Comparison of ENCODE assay signal across 8 mouse cellular contexts in genomic region chr3:38884276-38884675, GRCm38 (mm10). TPM values are rescaled to one million over a fixed set of nuclear protein-coding genes. Genes with fewer than 3 reads are reported as not detected.
A peak's percentile ranks its signal among the peaks of the same experiment; 100 is the strongest.
DNase-seq lines count a peak whose midpoint lies in the region; ATAC-seq lines count a peak whose summit lies in the region.

No protein-coding gene starts in this region.

- DNase-seq in adrenal gland, postnatal 10 days: peak; percentile 89
- peak; percentile 88 for DNase-seq in embryonic facial prominence, embryonic 10.5 days (ENCODE audit: low spot score)
- peak; percentile 76 to 93 for DNase-seq in heart, adult 18-20 months
- peak; percentile 55 for DNase-seq in kidney, adult 11 months
- peak; percentile 77 for DNase-seq in left cerebral cortex, postnatal 4 days
- DNase-seq in midbrain, embryonic 10.5 days (ENCODE audit: low spot score): peak; percentile 84
- peak; percentile 84 for DNase-seq in right cerebral cortex, postnatal 4 days

- WGBS in embryonic facial prominence, embryonic 10.5 days: 0% methylated on average over 6 of the region's 6 CpGs
- under 1% methylated on average over 6 of the region's 6 CpGs for WGBS in midbrain, embryonic 10.5 days

- H3K36me3 ChIP-seq in embryonic facial prominence, embryonic 10.5 days (replicated peaks): peaks cover 14% of the 10 kb centered on the region
- peaks cover 13% of the 10 kb centered on the region for H3K36me3 ChIP-seq in midbrain, embryonic 10.5 days

- H3K27ac ChIP-seq in embryonic facial prominence, embryonic 10.5 days (replicated peaks): peak overlapping the region; percentile 93
- peak overlapping the region; percentile 93 for H3K27ac ChIP-seq in midbrain, embryonic 10.5 days (replicated peaks)

- H3K27me3 ChIP-seq in embryonic facial prominence, embryonic 10.5 days (replicated peaks; ENCODE audit: low read depth, poor library complexity, severe bottlenecking): peaks cover 27% of the 10 kb centered on the region
- H3K27me3 ChIP-seq in midbrain, embryonic 10.5 days (ENCODE audit: low read depth, poor library complexity, severe bottlenecking): peaks cover 11% of the 10 kb centered on the region

- peak overlapping the region; percentile 73 for H3K4me3 ChIP-seq in embryonic facial prominence, embryonic 10.5 days
- peak overlapping the region; percentile 89 for H3K4me3 ChIP-seq in midbrain, embryonic 10.5 days

- H3K4me1 ChIP-seq in embryonic facial prominence, embryonic 10.5 days: peaks cover 41% of the 10 kb centered on the region
- H3K4me1 ChIP-seq in midbrain, embryonic 10.5 days: peaks cover 38% of the 10 kb centered on the region

- intact Hi-C loops in left cerebral cortex, postnatal 4 days (cut with DNase I): loop anchor here (2.0 to 10.0 kb wide), 4 partner anchors 341 to 1507 kb away; no protein-coding TSS in a partner anchor

- no peaks in the 10 kb centered on the region for H3K9me3 ChIP-seq in embryonic facial prominence, embryonic 10.5 days
- H3K9me3 ChIP-seq in midbrain, embryonic 10.5 days (replicated peaks): 0 out of 2 replicates have a peak, but pooled peaks cover 5% of the 10 kb centered on the region

- ATAC-seq in megakaryocyte-erythroid progenitor cell, adult 5-6 weeks (replicated peaks; ENCODE audit: low FRiP score, low TSS enrichment, poor library complexity, severe bottlenecking): no peak

RNA-seq across cellular contexts. Expression of gene Fat4, which starts 2.5 kb away (rescaled TPM):
- 10 to 100 TPM; 15.7 to 24.8 TPM for total RNA-seq in adrenal gland, postnatal 10 days (2021)
- polyA plus RNA-seq in embryonic facial prominence, embryonic 10.5 days (2016; fragmentation: Nextera tagmentation; extraction: Ambion mirVana): 7.1 and 7.6 TPM in 2 replicates
- total RNA-seq in heart, adult 18-20 months (2021): 1 to 10 TPM; 3.9 to 4.0 TPM
- total RNA-seq in left cerebral cortex, postnatal 4 days (2021): 10 to 100 TPM; 84.1 to 84.2 TPM
- polyA plus RNA-seq in midbrain, embryonic 10.5 days (2016; fragmentation: Nextera tagmentation; extraction: Ambion mirVana): 5.1 and 6.6 TPM in 2 replicates
- total RNA-seq in megakaryocyte-erythroid progenitor cell, adult 5-6 weeks (2014; fragmentation: Nextera tagmentation): not detected in 2 replicates
- total RNA-seq in megakaryocyte-erythroid progenitor cell, adult 5-6 weeks (2017): not detected in 2 replicates

Comparison
In these comparisons a context has a peak if more than half of its experiments do, and no peak if none do; other contexts are left out.
1. RNA of gene Fat4, which starts 2.5 kb away (total RNA-seq): 84.1 to 84.2 TPM in left cerebral cortex, postnatal 4 days, 15.7 to 24.8 TPM in adrenal gland, postnatal 10 days and 3.9 to 4.0 TPM in heart, adult 18-20 months; not detected in megakaryocyte-erythroid progenitor cell, adult 5-6 weeks; every median in the first group is over 4 times any median in the second.
2. Peak in every context shown above with its lines, with median percentiles within 50 percentile points of each other: DNase-seq.